In the genomic region with DNA sequence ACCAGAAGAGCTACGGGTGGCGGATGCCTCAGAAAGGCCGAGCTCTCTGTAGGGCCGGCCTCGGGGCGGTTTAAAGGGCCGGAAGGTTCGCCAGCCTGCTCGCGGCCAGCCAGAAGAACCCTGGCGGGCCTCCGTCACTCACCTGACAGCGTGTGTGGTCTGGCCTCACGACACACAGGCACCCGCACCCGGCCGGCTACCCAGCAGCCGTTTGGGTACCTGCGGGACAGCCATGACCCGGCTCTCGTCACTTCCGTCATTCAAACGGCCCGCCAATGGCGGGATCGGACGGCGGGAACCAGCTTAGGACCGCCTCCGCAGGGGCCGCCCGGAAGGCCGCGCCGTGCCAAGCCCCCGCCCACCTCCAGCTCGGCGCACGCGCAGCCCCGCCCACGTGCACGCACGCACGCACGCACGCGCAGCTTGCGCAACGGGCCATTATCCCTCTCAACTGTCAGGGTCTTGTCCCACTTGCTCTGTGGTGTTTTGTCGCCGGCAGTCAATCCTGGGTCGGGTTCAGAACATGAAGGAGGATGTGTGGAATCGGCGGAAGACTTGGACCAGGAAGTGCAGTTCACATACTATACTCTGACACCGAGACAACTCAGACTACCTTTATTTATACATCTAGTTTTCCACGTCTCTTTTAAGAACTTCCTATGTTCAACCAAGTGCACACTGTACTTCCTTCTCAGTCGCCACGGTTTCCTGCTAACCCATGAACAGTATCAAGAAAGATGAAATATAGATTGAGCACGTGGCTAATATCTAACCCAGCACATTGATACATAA, we compare ENCODE assay signal across 8 mouse cellular contexts. TPM values are rescaled to one million over a fixed set of nuclear protein-coding genes. Genes with fewer than 3 reads are reported as not detected.
DNase-seq lines count a peak whose midpoint lies in the region; ATAC-seq lines count a peak whose summit lies in the region.

A gene (minus strand): TSS at position 305 of the 792 bp plus-strand sequence.

- peak within 1 kb of the TSS; percentile 77 for H3K9ac ChIP-seq in kidney, embryonic 15.5 days

- peak; percentile 98 to 99 for DNase-seq in B cell, adult 2 months
- DNase-seq in brain, adult 2 months (ENCODE audit: low read depth, low spot score) = peak; percentile 98
- DNase-seq in heart, embryonic 10.5 days (ENCODE audit: low spot score) = peak; percentile 98
- peak; percentile 96 for DNase-seq in liver
- DNase-seq in spleen, postnatal 4 days (ENCODE audit: low spot score in 2 of 2) = peak; percentile 97 to 98

- peak within 1 kb of the TSS; percentile 94 for H3K27ac ChIP-seq in heart, embryonic 10.5 days
- H3K27ac ChIP-seq in kidney, embryonic 15.5 days = peak within 1 kb of the TSS; percentile 91

- H3K9me3 ChIP-seq in heart, embryonic 10.5 days = no peaks in the 10 kb centered on the region
- H3K9me3 ChIP-seq in kidney, embryonic 15.5 days (replicated peaks) = no peaks in the 10 kb centered on the region

- H3K4me1 ChIP-seq in heart, embryonic 10.5 days = peaks cover 6% of the 10 kb centered on the region
- H3K4me1 ChIP-seq in kidney, embryonic 15.5 days = peaks cover 13% of the 10 kb centered on the region

- H3K4me3 ChIP-seq in heart, embryonic 10.5 days = peak within 1 kb of the TSS; percentile 77
- H3K4me3 ChIP-seq in kidney, embryonic 15.5 days (replicated peaks) = peak within 1 kb of the TSS; percentile 93

- H3K27me3 ChIP-seq in heart, embryonic 10.5 days (ENCODE audit: insufficient read depth, poor library complexity, severe bottlenecking) = no peaks in the 10 kb centered on the region
- no peaks in the 10 kb centered on the region for H3K27me3 ChIP-seq in kidney, embryonic 15.5 days

- peaks cover 10% of the 10 kb centered on the region; the same call in 1 of the 2 replicates for H3K36me3 ChIP-seq in heart, embryonic 10.5 days
- H3K36me3 ChIP-seq in kidney, embryonic 15.5 days = peaks cover 19% of the 10 kb centered on the region

- peak; percentile 97 for ATAC-seq in erythroblast, adult 5-6 weeks (replicated peaks; ENCODE audit: low FRiP score, poor library complexity, severe bottlenecking)
- ATAC-seq in kidney, embryonic 15.5 days (replicated peaks; ENCODE audit: low FRiP score) = peak; percentile 100
- ATAC-seq in monocyte, adult 5-6 weeks (replicated peaks; ENCODE audit: insufficient number of reproducible peaks, low FRiP score, low TSS enrichment, poor library complexity, severe bottlenecking) = peak; percentile 95

- H3K4me2 ChIP-seq in kidney, embryonic 15.5 days = peak within 1 kb of the TSS; percentile 75

- WGBS in heart, embryonic 10.5 days = 3% methylated on average over 60 of the region's 60 CpGs
- WGBS in kidney, embryonic 15.5 days = 2% methylated on average over 60 of the region's 60 CpGs

RNA-seq across cellular contexts. Expression of the gene that starts here (rescaled TPM):
- total RNA-seq in erythroblast, adult 5-6 weeks (2015; ENCODE audit: low replicate concordance) = 21.1 and 63.0 TPM in 2 replicates
- total RNA-seq in erythroblast, adult 5-6 weeks (2017; ENCODE audit: low replicate concordance) = 29.1 and 32.1 TPM in 2 replicates
- polyA plus RNA-seq in heart, embryonic 10.5 days (2016; fragmentation: Nextera tagmentation; extraction: Ambion mirVana) = 14.0 and 17.6 TPM in 2 replicates
- polyA plus RNA-seq in kidney, embryonic 15.5 days (2015; fragmentation: Nextera tagmentation; extraction: Ambion mirVana) = 16.8 and 18.2 TPM in 2 replicates
- total RNA-seq in monocyte, adult 5-6 weeks (2017) = 24.6 to 64.0 TPM (median 35.3 TPM) in 3 replicates

Comparison
In these comparisons a context has a peak if more than half of its experiments do, and no peak if none do; other contexts are left out.
1. Peak in every context shown above with its lines: DNase-seq, ATAC-seq, H3K4me3 ChIP-seq and H3K27ac ChIP-seq.